Mouse (Mus musculus) megakaryocyte, embryonic 14.5 days (primary cell): ENCODE data around the gene Casc1. TPM values are rescaled to one million over a fixed set of nuclear protein-coding genes. Genes with fewer than 3 reads are reported as not detected.

Experiments
- H3K27me3 ChIP-seq: replicated peaks from 2 replicates; pipeline ENCODE3; 2012; ENCODE audit warnings: inconsistent platforms
- H3K36me3 ChIP-seq: replicated peaks from 2 replicates; pipeline ENCODE3; 2012; ENCODE audit warnings: low read length, inconsistent platforms, mixed read lengths
- H3K4me1 ChIP-seq: 2 replicates; pipeline ENCODE4 v1.6.1; 2012; ENCODE audit warnings: inconsistent platforms
- H3K4me3 ChIP-seq: replicated peaks from 2 replicates; pipeline ENCODE3; 2012; ENCODE audit warnings: moderate library complexity, mild to moderate bottlenecking, inconsistent platforms
- H3K9me3 ChIP-seq: 2 replicates; pipeline ENCODE4 v1.6.1; 2012; ENCODE audit warnings: inconsistent platforms
- FLI1 ChIP-seq: IDR thresholded peaks from 2 replicates; pipeline ENCODE4 v1.6.1; 2012; ENCODE audit warnings: low read length, inconsistent platforms, mixed read lengths
- GATA1 ChIP-seq: IDR thresholded peaks from 3 replicates; pipeline ENCODE4 v1.6.1; 2012; ENCODE audit warnings: mixed read lengths, low read length, inconsistent platforms, borderline replicate concordance
- polyA plus RNA-seq: library from polyadenylated mRNA; stranded (reverse); fragments of >175 nt; gene quantifications from 2 replicates; pipeline ENCODE4 v1.2.3, GENCODE M21; 2012; ENCODE audit warnings: low replicate concordance; ENCODE audit not compliant: insufficient read depth

The Casc1 gene
- polyA plus RNA-seq, 1 experiment = 0.22 TPM

DNA sequence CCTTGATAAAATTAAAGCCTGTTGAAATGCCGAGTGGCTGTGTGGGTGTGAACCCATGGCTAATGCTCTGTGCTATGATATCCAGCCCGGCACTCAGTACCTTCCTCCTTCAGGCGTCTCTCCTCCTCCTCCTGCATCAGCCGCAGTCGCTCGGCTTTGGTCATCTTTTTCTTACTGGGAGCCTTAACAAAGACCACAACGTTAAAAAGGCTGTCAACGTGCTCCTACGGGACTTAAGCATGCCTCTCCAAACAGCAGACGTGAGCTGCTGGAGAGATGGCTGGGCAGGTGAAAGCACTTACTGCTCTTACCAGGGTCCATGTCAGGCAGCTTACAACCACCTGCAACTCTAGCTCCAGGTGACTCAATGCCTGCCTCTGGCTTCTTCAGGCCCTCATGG lies 5.7 kb downstream of the Casc1 start:
- TF ChIP-seq GATA1 = no peak
- no peak for TF ChIP-seq FLI1
- Histone ChIP-seq H3K9me3 (no peaks in the 10 kb centered on the region), H3K36me3 (no peaks in the 10 kb centered on the region), H3K4me3 (no peak overlapping the region), H3K27me3 (no peaks in the 10 kb centered on the region), H3K4me1 (peaks cover 4% of the 10 kb centered on the region)

- H3K4me1 ChIP-seq = no peaks in the 10 kb centered on the region
- no peaks in the 10 kb centered on the region for H3K36me3 ChIP-seq
- no peak for TF ChIP-seq GATA1
- TF ChIP-seq FLI1 = no peak
- H3K4me3 ChIP-seq = no peak overlapping the region
- H3K9me3 ChIP-seq = no peaks in the 10 kb centered on the region
- H3K27me3 ChIP-seq = no peaks in the 10 kb centered on the region
Observed at GRCm38 (mm10) chr6:145204440-145204839, 6.4 kb downstream of the Casc1 start.

GRCm38 (mm10) chr6:145202432-145203125 lies 8.2 kb downstream of the Casc1 start:
- Histone ChIP-seq H3K27me3 (no peaks in the 10 kb centered on the region), H3K36me3 (no peaks in the 10 kb centered on the region), H3K4me1 (no peaks in the 10 kb centered on the region), H3K9me3 (peaks cover 9% of the 10 kb centered on the region; the same call in 1 of the 2 replicates), H3K4me3 (no peak overlapping the region)
- TF ChIP-seq GATA1 (no peak), FLI1 (no peak)

DNA sequence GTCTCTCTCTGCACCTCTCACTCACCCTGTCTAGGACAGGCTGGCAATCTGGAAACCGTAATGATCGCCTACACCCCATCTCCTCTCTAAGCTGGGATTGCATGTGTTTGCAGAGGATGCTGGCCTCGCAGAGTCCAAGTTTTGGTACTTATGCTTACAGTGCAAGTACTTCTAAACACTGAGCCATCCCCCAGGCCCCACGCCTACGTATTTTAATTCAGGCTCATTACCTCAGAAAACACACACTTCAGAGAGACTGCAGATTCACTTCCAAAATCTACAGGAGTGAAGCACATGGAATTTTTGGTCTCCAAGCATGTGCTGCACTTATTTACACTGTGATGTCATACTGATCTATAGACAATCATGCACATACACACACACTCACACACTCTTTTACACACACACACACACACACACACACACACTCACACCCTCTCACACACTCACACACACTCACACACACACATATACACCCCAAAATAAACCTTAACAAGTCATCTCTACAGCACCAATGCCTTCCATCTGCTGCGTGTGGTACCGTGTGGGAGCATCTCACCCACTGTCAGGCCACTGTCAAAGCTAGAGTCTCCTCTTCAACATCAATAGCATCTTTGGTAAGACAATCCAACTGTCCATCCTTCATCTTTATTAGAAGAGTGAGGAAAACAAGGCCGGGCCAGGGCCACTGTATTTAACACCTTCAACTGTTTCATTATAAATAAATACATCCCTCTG lies 12.7 kb downstream of the Casc1 start:
- Histone ChIP-seq H3K27me3 (no peaks in the 10 kb centered on the region), H3K36me3 (no peaks in the 10 kb centered on the region), H3K4me1 (no peaks in the 10 kb centered on the region), H3K9me3 (peaks cover 9% of the 10 kb centered on the region; the same call in 1 of the 2 replicates), H3K4me3 (no peak overlapping the region)
- no peak for TF ChIP-seq GATA1
- no peak for TF ChIP-seq FLI1

- Histone ChIP-seq H3K4me1 (peaks cover 2% of the 10 kb centered on the region), H3K36me3 (no peaks in the 10 kb centered on the region), H3K9me3 (peaks cover 3% of the 10 kb centered on the region; the same call in 1 of the 2 replicates), H3K27me3 (peaks cover 10% of the 10 kb centered on the region), H3K4me3 (no peak overlapping the region)
- TF ChIP-seq GATA1 (no peak), FLI1 (no peak)
Observed at GRCm38 (mm10) chr6:145193446-145193845, 17.4 kb downstream of the Casc1 start.

- H3K4me3 ChIP-seq = no peak overlapping the region
- peaks cover 3% of the 10 kb centered on the region; the same call in 1 of the 2 replicates for H3K9me3 ChIP-seq
Observed at GRCm38 (mm10) chr6:145193038-145193437, 17.8 kb downstream of the Casc1 start.

DNA sequence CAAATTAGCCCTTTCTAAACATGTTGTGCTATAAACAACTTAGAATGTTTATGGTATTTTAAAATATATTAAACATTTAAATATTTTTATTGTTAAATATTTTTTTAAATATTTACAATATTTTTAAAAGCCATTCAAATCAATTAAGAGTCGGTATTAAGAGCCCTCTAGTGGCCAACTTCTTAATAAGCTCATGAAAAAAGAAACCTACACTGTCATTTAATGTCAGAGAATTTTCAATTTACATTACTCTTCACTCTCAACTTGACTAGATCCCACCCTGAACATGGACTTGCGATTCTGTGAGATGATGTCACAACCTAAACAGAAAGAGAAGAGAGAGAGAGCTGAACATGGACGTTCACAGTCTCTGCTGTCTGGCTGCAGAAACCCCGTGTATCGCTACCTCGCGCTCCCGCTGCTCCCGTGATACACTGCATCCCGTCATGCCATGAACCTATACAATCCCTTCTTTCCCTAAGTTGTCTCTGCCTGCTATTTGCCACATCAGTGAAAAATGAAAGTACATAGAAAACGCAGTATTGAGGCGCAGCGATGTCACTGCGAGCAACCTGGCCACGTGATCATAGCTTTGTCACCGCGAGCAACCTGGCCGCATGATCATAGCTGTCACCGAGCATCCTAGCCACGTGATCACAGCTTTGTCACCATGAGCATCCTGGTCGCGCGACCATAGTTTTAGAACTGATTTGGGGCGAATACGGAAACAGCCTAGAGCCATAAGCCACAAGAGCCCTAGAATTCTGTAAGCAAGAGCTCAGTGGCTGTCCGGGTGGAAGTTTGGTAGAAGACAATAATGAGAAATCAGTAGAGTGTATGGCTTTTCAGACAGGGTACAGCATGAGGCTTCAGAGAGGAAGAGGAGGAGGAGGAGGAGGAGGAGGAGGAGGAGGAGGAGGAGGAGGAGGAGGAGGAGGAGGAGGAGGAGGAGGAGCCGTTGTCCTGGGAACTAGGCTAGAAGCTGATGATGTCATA lies 23.4 kb downstream of the Casc1 start:
- Histone ChIP-seq H3K27me3 (peaks cover 14% of the 10 kb centered on the region), H3K9me3 (no peaks in the 10 kb centered on the region), H3K4me1 (peaks cover 15% of the 10 kb centered on the region), H3K4me3 (peak overlapping the region; percentile 93), H3K36me3 (no peaks in the 10 kb centered on the region)
- TF ChIP-seq GATA1 (no peak), FLI1 (no peak)

More at GRCm38 (mm10) chr6:145193038-145193437, 17.8 kb downstream of the Casc1 start:
- Histone ChIP-seq H3K27me3 (peaks cover 13% of the 10 kb centered on the region), H3K36me3 (no peaks in the 10 kb centered on the region), H3K4me1 (peaks cover 6% of the 10 kb centered on the region)
- TF ChIP-seq FLI1 (no peak), GATA1 (no peak)

DNA sequence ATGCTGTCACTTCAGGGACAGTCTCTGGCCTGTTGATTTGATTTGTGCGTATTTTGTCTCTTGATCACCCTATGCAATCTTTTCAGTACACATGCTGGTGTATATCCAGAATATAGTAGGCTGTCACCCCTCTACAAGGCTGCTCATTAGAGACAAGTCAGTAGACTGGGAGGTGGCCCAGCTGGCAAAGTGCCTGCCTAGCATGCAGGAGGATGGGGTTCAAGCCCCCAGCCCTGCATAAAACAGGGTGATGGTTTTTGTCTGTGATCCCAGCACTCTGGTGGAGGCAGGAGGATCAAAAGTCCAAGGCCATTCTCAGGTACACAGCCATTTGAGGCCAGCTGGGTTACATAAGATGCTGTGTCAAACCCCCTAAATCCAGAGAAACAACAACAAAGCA lies 24.7 kb downstream of the Casc1 start:
- Histone ChIP-seq H3K4me3 (no peak overlapping the region), H3K27me3 (peaks cover 11% of the 10 kb centered on the region), H3K9me3 (no peaks in the 10 kb centered on the region), H3K36me3 (no peaks in the 10 kb centered on the region), H3K4me1 (peaks cover 15% of the 10 kb centered on the region)
- TF ChIP-seq FLI1 (no peak), GATA1 (no peak)

GRCm38 (mm10) chr6:145182044-145182443 lies 28.8 kb downstream of the Casc1 start:
- no peaks in the 10 kb centered on the region; the same call in 1 of the 2 replicates for H3K4me1 ChIP-seq

More at GRCm38 (mm10) chr6:145182044-145182443, 28.8 kb downstream of the Casc1 start:
- no peak for TF ChIP-seq GATA1
- TF ChIP-seq FLI1 = no peak
- peaks cover 24% of the 10 kb centered on the region for H3K36me3 ChIP-seq
- peaks cover 8% of the 10 kb centered on the region for H3K27me3 ChIP-seq
- H3K4me3 ChIP-seq = no peak overlapping the region
- H3K9me3 ChIP-seq = no peaks in the 10 kb centered on the region
